Mouse (Mus musculus): ENCODE data around the gene Cntn1. TPM values are rescaled to one million over a fixed set of nuclear protein-coding genes. Genes with fewer than 3 reads are reported as not detected.

Cntn1 gene
- total RNA-seq (2021), result 100 to 1,000 TPM; 308 to 312 TPM
- long read RNA-seq, full-length matches to known transcripts, result 230 of 307 reads
- long read RNA-seq, partial matches to known transcripts, result 43 of 307 reads
- long read RNA-seq, other reads (novel, unspliced or antisense), result 34 of 307 reads

- peak; percentile 88 to 96 for DNase-seq (ENCODE audit: low spot score in 2 of 2)
Observed at GRCm38 (mm10) chr15:92050996-92051352, at the start of gene Cntn1. Cntn1 (plus strand) TSS chr15:92051165.

- no peak for DNase-seq (ENCODE audit: low spot score in 2 of 2)
Observed at GRCm38 (mm10) chr15:92001431-92001830, 49.5 kb upstream of the Cntn1 start.

- no peak for DNase-seq (ENCODE audit: low spot score in 2 of 2)
Observed at GRCm38 (mm10) chr15:92012165-92013083, 38.5 kb upstream of the Cntn1 start.

GRCm38 (mm10) chr15:92034111-92034510 is 16.9 kb upstream of the Cntn1 start:
- no peak for DNase-seq (ENCODE audit: low spot score in 2 of 2)

- no peak for DNase-seq (ENCODE audit: low spot score in 2 of 2)
Observed at GRCm38 (mm10) chr15:92042538-92042937, 8.4 kb upstream of the Cntn1 start.

- no peak for DNase-seq (ENCODE audit: low spot score in 2 of 2)
Observed at GRCm38 (mm10) chr15:92046042-92046441, 4.9 kb upstream of the Cntn1 start.

- no peak for DNase-seq (ENCODE audit: low spot score in 2 of 2)
Observed at GRCm38 (mm10) chr15:92048031-92048430, 2.9 kb upstream of the Cntn1 start.

- no peak for DNase-seq (ENCODE audit: low spot score in 2 of 2)
Observed at GRCm38 (mm10) chr15:92048531-92048930, 2.4 kb upstream of the Cntn1 start.

GRCm38 (mm10) chr15:92051353-92052132 is 578 bp downstream of the Cntn1 start:
- peak; percentile 51 to 69 for DNase-seq (ENCODE audit: low spot score in 2 of 2)

- peak in 1 of 2 experiments; percentile 54 for DNase-seq (ENCODE audit: low spot score in 2 of 2)
Observed at GRCm38 (mm10) chr15:92052133-92052463, 1.1 kb downstream of the Cntn1 start.

GRCm38 (mm10) chr15:92057553-92057952 is 6.6 kb downstream of the Cntn1 start:
- peak; percentile 17 to 51 for DNase-seq (ENCODE audit: low spot score in 2 of 2)

- DNase-seq (ENCODE audit: low spot score in 2 of 2), result peak in 1 of 2 experiments; percentile 63
Observed at GRCm38 (mm10) chr15:92060986-92061385, 10.0 kb downstream of the Cntn1 start.

- DNase-seq (ENCODE audit: low spot score in 2 of 2), result no peak
Observed at GRCm38 (mm10) chr15:92079416-92079815, 28.5 kb downstream of the Cntn1 start.

- no peak for DNase-seq (ENCODE audit: low spot score in 2 of 2)
Observed at GRCm38 (mm10) chr15:92085876-92086275, 34.9 kb downstream of the Cntn1 start.

GRCm38 (mm10) chr15:92087691-92088286 is 36.8 kb downstream of the Cntn1 start:
- DNase-seq (ENCODE audit: low spot score in 2 of 2), result no peak

- DNase-seq (ENCODE audit: low spot score in 2 of 2), result no peak
Observed at GRCm38 (mm10) chr15:92090787-92091186, 39.8 kb downstream of the Cntn1 start.

- no peak for DNase-seq (ENCODE audit: low spot score in 2 of 2)
Observed at GRCm38 (mm10) chr15:92092041-92092440, 41.1 kb downstream of the Cntn1 start.

- DNase-seq (ENCODE audit: low spot score in 2 of 2), result no peak
Observed at GRCm38 (mm10) chr15:92099410-92100174, 48.6 kb downstream of the Cntn1 start.

GRCm38 (mm10) chr15:92101956-92102355 is 51.0 kb downstream of the Cntn1 start:
- DNase-seq (ENCODE audit: low spot score in 2 of 2), result no peak

- peak in 1 of 2 experiments; percentile 35 for DNase-seq (ENCODE audit: low spot score in 2 of 2)
Observed at GRCm38 (mm10) chr15:92112455-92112854, 61.5 kb downstream of the Cntn1 start.

GRCm38 (mm10) chr15:92132936-92133335 is 82.0 kb downstream of the Cntn1 start:
- no peak for DNase-seq (ENCODE audit: low spot score in 2 of 2)
